Mouse (Mus musculus): ENCODE measurements around the gene Cks2. TPM values are rescaled to one million over a fixed set of nuclear protein-coding genes. Genes with fewer than 3 reads are reported as not detected.
A peak's percentile ranks its signal among the peaks of the same experiment; 100 is the strongest.
"Not testable (repeated sequence)": the region's sequence is repeated elsewhere in the genome, so short reads cannot be mapped to it uniquely, and the experiment has no call there.

Gene Cks2
- total RNA-seq, 4 experiments from 2014 or later = 0.66 to 1.1 (median 0.92) TPM; not detected in 1

- no peak for DNase-seq (ENCODE audit: low spot score)
Measured at GRCm38 (mm10) chr13:51638958-51639357, 6.1 kb upstream of the Cks2 start.

GRCm38 (mm10) chr13:51641424-51641823 lies 3.6 kb upstream of the Cks2 start:
- no peak for DNase-seq (ENCODE audit: low spot score)

GRCm38 (mm10) chr13:51642171-51642778 lies 2.8 kb upstream of the Cks2 start:
- no peak for DNase-seq (ENCODE audit: low spot score)

GRCm38 (mm10) chr13:51643924-51644828 lies 856 bp upstream of the Cks2 start:
- no peak for DNase-seq (ENCODE audit: low spot score)

GRCm38 (mm10) chr13:51645872-51646271 lies 840 bp downstream of the Cks2 start:
- no peak for DNase-seq (ENCODE audit: low spot score)

DNA sequence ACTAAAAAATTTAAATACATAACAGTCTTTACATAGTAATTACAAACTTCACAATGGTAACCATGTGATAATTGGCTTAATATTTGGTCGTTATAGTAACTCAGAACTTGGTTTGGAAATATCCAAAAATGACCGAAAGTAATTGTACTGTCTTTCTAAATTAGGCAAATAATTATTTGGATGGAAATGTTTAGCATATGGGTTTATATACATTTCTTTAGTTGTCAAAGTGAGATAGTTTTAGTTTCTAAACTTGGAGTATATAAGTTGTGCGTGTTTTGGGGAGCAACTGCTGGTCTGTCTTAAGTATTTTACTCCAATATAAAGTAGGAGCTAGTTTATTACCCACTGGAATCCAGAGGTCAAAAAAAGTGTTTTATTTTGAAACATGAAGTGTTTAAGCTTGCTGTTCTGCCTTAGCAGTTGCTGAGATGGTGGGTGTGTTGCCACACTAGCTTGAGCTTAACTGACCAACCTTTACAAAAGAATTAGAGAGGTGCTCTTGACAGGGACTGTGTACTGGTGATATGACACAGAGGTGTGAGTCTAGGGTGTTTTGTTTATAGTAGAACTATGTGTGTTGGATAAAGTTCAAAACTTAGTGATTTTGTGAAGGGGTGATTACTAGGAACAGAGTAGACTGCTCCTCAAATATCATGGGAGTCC lies 1.5 kb downstream of the Cks2 start:
- DNase-seq (ENCODE audit: low spot score) = no peak

- DNase-seq (ENCODE audit: low spot score) = no peak
Measured at GRCm38 (mm10) chr13:51647770-51648169, 2.7 kb downstream of the Cks2 start.

GRCm38 (mm10) chr13:51648237-51648636 lies 3.2 kb downstream of the Cks2 start:
- no peak for DNase-seq (ENCODE audit: low spot score)

DNA sequence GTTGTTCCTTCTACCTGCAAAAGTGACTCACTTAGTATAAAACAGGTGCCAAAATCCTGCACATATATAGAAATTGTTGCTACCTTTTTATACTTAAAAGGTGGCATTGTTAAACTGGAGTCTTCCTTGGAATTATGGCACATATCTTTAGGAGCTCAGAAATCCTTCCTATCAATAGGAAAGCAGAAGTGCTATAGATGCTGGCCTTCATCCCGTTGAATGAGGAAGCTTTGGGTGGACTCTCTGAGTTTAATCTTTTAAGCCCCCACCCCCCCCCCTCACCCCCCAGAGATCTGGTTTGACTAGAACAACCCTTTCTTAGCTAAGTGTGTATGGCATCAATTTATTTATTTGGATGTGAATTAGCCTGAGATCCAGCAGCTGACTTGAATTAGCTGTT lies 4.7 kb downstream of the Cks2 start:
- DNase-seq (ENCODE audit: low spot score) = no peak

GRCm38 (mm10) chr13:51651408-51652064 lies 6.5 kb downstream of the Cks2 start, which contains the start of gene Secisbp2:
Gene Secisbp2, plus strand, starts transcription at chr13:51651697.
- DNase-seq (ENCODE audit: low spot score) = peak; percentile 93

- DNase-seq (ENCODE audit: low spot score) = no peak
Measured at GRCm38 (mm10) chr13:51653159-51653558, 8.1 kb downstream of the Cks2 start.

GRCm38 (mm10) chr13:51653961-51654360 lies 8.9 kb downstream of the Cks2 start:
- DNase-seq (ENCODE audit: low spot score) = peak; percentile 44

GRCm38 (mm10) chr13:51656516-51657235 lies 11.6 kb downstream of the Cks2 start:
- no peak for DNase-seq (ENCODE audit: low spot score)

GRCm38 (mm10) chr13:51658094-51658493 lies 13.1 kb downstream of the Cks2 start:
- DNase-seq (ENCODE audit: low spot score) = no peak

- no peak for DNase-seq (ENCODE audit: low spot score)
Measured at GRCm38 (mm10) chr13:51659573-51659972, 14.5 kb downstream of the Cks2 start.

GRCm38 (mm10) chr13:51663561-51663960 lies 18.5 kb downstream of the Cks2 start:
- DNase-seq (ENCODE audit: low spot score) = no peak

DNA sequence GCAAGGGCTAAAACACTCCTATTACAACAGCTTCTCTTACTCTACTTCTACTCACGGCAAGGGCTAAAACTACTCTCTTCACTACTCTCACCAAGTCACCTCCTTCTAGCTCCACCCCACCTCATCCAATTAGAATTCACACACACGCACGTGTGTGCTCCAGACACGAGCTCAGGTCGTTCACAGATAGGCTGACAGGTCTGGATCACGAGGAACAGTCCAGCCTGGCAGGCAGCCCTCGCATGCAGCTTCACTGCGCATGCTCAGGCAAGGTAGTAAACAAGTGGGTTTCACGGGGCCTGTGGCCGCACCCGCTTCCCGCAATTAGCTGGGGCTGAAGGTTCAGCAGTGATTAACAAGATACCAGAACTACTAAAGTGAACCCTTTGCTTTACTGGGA lies 23.2 kb downstream of the Cks2 start:
- not testable (repeated sequence) for DNase-seq (ENCODE audit: low spot score)

- DNase-seq (ENCODE audit: low spot score) = no peak
Measured at GRCm38 (mm10) chr13:51676641-51677040, 31.6 kb downstream of the Cks2 start.

DNA sequence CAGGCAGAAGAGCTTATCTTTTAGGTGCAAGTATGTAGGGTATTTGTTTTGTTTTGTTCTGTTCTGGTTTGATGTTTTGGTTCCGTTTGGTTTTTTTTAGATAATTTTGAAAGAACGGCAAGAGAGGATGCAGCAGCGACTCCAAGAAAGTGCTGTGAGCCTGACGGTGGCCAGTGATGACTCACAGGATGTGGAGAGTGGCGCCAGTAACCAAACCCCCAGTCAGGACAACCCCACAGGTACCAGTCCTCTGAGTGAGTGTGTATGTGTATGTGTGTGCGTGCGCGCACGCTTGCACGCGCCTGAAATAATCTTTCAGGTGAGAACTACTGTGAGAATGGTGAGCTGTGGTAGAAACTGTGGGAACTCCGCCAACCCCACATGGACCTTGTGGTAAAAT lies 32.0 kb downstream of the Cks2 start:
- no peak for DNase-seq (ENCODE audit: low spot score)

- no peak for DNase-seq (ENCODE audit: low spot score)
Measured at GRCm38 (mm10) chr13:51677630-51678185, 32.7 kb downstream of the Cks2 start.

GRCm38 (mm10) chr13:51678687-51679086 lies 33.7 kb downstream of the Cks2 start:
- no peak for DNase-seq (ENCODE audit: low spot score)
